Mouse (Mus musculus) erythroblast, embryonic 14.5 days (primary cell): ENCODE data around the gene Exoc4.

ENCODE experiments used
- GATA1 ChIP-seq: IDR thresholded peaks from 2 replicates; pipeline ENCODE4 v1.6.1; 2012; ENCODE audit warnings: low read length, inconsistent platforms, mixed read lengths
- TAL1 ChIP-seq: IDR thresholded peaks from 3 replicates; pipeline ENCODE4 v1.6.1; 2012; ENCODE audit warnings: low read length, inconsistent platforms, mixed read lengths

DNA sequence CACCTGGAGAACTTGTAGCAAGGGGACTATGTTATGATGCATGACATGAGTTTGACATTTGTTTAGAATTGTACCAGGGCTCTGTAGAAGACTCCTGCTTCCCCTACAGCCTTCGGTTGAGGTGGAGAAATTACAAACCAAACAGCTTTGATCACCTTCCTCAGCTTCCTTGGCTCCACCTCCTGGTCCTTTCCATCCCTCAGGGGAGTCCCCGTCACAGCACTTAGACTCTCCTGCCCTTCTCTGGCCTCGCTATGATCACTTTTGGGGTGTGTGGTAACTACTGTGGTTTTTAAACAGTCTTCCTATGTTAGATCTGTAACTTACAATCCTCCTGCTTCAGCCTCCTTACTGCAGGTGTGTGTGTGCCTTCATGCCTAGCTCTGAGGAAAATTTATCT, 434.6 kb downstream of the Exoc4 start:
- TF ChIP-seq GATA1 (no peak), TAL1 (no peak)
